7 mouse cellular contexts compared by ENCODE assay signal in genomic region chr1:119912953-119913814, GRCm38 (mm10). TPM values are rescaled to one million over a fixed set of nuclear protein-coding genes. Genes with fewer than 3 reads are reported as not detected.
DNase-seq lines count a peak whose midpoint lies in the region; ATAC-seq lines count a peak whose summit lies in the region.

Gene Tmem177, minus strand, starts transcription at chr1:119913208.

- peak within 1 kb of the TSS; percentile 33 for H3K9ac ChIP-seq in intestine, embryonic 15.5 days

- WGBS in intestine, embryonic 15.5 days, result 10% methylated on average over 42 of the region's 42 CpGs
- 14% methylated on average over 42 of the region's 42 CpGs for WGBS in midbrain, embryonic 10.5 days

- H3K27ac ChIP-seq in intestine, embryonic 15.5 days, result peak within 1 kb of the TSS; percentile 59; the same call in 1 of the 2 replicates
- H3K27ac ChIP-seq in midbrain, embryonic 10.5 days (replicated peaks), result peak within 1 kb of the TSS; percentile 81

- 0 out of 2 replicates have a peak, but pooled peaks cover 4% of the 10 kb centered on the region for H3K4me1 ChIP-seq in intestine, embryonic 15.5 days (replicated peaks)
- H3K4me1 ChIP-seq in midbrain, embryonic 10.5 days, result peaks cover 14% of the 10 kb centered on the region

- peak; percentile 97 to 99 for DNase-seq in adrenal gland, adult (ENCODE audit: inconsistent age in 2 of 2, low spot score in 1 of 2)
- peak; percentile 96 for DNase-seq in embryo, embryonic 11 days
- DNase-seq in gastrocnemius, postnatal 25 days, result peak; percentile 93
- DNase-seq in left cerebral cortex, postnatal 25 days (ENCODE audit: low spot score in 2 of 2), result peak; percentile 91 to 92
- peak; percentile 96 for DNase-seq in midbrain, embryonic 10.5 days (ENCODE audit: low spot score)
- DNase-seq in right cerebral cortex, postnatal 4 days, result peak; percentile 89

- peak within 1 kb of the TSS; percentile 64 for H3K4me2 ChIP-seq in intestine, embryonic 15.5 days (replicated peaks)

- H3K4me3 ChIP-seq in intestine, embryonic 15.5 days (replicated peaks), result peak within 1 kb of the TSS; percentile 44
- H3K4me3 ChIP-seq in midbrain, embryonic 10.5 days, result peak within 1 kb of the TSS; percentile 65

- peak; percentile 98 for ATAC-seq in intestine, embryonic 15.5 days

- no peaks in the 10 kb centered on the region for H3K9me3 ChIP-seq in intestine, embryonic 15.5 days
- no peaks in the 10 kb centered on the region for H3K9me3 ChIP-seq in midbrain, embryonic 10.5 days (replicated peaks)

- intact Hi-C loops in left cerebral cortex, postnatal 25 days (cut with DNase I), result loop anchor here (5.0 kb wide), 1 partner anchor 76 kb away; the partner anchor contains the start of gene Ptpn4

- H3K36me3 ChIP-seq in intestine, embryonic 15.5 days, result peaks cover 3% of the 10 kb centered on the region; the same call in 1 of the 2 replicates
- H3K36me3 ChIP-seq in midbrain, embryonic 10.5 days, result peaks cover 26% of the 10 kb centered on the region

- H3K27me3 ChIP-seq in intestine, embryonic 15.5 days (replicated peaks), result no peaks in the 10 kb centered on the region
- no peaks in the 10 kb centered on the region for H3K27me3 ChIP-seq in midbrain, embryonic 10.5 days (ENCODE audit: low read depth, poor library complexity, severe bottlenecking)

RNA-seq across cellular contexts. Expression of gene Tmem177, which starts in this region (rescaled TPM):
- 1 to 10 TPM; 5.1 TPM for total RNA-seq in gastrocnemius, postnatal 25 days (2021)
- polyA plus RNA-seq in intestine, embryonic 15.5 days (2015; fragmentation: Nextera tagmentation; extraction: Ambion mirVana), result 6.5 TPM in 2 replicates
- total RNA-seq in left cerebral cortex, postnatal 25 days (2021), result 1 to 10 TPM; 8.0 to 8.3 TPM
- polyA plus RNA-seq in midbrain, embryonic 10.5 days (2016; fragmentation: Nextera tagmentation; extraction: Ambion mirVana), result 12.5 and 13.2 TPM in 2 replicates

Comparison
In these comparisons a context has a peak if more than half of its experiments do, and no peak if none do; other contexts are left out.
1. Peak in every context shown above with its lines: DNase-seq, ATAC-seq, H3K4me3 ChIP-seq and H3K27ac ChIP-seq.